Mouse (Mus musculus) layer of hippocampus, adult 11-12 months (tissue): ENCODE measurements around the gene Bmp2k.
"Not testable (repeated sequence)": the region's sequence is repeated elsewhere in the genome, so short reads cannot be mapped to it uniquely, and the experiment has no call there.

ENCODE experiments used
- DNase-seq: peaks from one replicate; pipeline ENCODE4 v3.0.0; 2022; ENCODE audit warnings: low spot score

Gene Bmp2k

DNA sequence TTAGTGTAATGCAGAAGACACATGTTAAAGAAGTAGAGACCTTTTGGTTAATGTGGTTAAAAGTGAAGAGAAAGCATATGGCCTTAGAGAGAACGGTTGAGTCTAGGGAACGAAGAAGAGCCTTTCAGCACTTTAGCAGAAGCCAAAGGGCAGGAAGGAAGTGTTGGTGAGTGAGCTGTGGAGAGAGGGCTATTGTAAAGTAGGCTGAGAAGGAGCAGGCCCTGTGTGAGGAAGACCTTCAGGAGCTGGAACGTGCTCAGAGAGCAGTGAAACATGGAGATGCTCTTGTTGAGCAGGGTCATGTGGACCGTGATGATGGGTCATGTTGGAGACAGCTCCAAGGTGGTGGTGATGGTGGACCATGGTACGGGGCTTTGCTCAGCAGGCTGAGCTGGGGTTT lies 4.8 kb downstream of the Bmp2k start:
- no peak for DNase-seq

DNA sequence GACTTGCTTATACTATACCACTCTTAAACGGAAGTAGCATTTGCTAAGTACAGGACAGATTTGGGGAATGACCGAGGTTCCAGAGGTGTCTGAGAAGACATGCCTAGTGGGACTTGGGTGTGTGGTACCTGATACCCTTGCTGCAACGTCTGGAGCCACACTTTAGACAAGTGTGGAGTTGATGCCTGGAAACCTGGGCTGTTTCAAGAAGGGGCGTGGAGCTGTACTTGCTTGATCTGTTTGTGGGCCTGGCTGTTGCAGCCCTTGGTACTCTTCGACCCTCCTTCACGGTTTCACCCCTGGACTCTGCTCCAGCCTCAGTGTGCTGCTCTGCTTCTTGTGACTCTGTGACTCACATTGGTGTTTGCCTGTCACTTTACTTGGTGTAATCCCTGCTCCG lies 5.4 kb downstream of the Bmp2k start:
- DNase-seq: no peak

GRCm38 (mm10) chr5:97004178-97005030 lies 6.9 kb downstream of the Bmp2k start:
- DNase-seq: no peak

GRCm38 (mm10) chr5:97005891-97006290 lies 8.4 kb downstream of the Bmp2k start:
- DNase-seq: no peak

GRCm38 (mm10) chr5:97006929-97007328 lies 9.4 kb downstream of the Bmp2k start:
- no peak for DNase-seq

DNA sequence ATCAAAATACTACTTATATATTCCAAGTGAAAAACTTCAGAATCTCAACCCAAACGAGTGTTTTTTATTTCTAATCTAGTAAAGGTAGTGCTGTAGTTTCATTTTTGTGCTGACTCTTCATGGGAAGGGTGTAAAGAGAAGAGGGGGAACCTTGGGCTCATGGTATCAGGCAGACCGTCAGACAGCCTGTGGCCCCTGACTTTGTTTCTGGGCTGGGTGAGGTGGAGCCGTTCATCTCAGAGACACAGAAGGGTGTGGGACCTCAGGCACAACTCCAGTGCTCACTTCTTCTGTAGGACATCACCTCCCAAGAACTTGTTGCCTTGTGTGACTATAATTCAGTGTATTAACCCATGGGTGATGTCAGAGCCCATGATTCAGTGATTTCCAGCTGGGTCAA lies 10.0 kb downstream of the Bmp2k start:
- DNase-seq: no peak

GRCm38 (mm10) chr5:97009140-97009539 lies 11.7 kb downstream of the Bmp2k start:
- not testable (repeated sequence) for DNase-seq

GRCm38 (mm10) chr5:97009601-97010335 lies 12.3 kb downstream of the Bmp2k start:
- DNase-seq: no peak

DNA sequence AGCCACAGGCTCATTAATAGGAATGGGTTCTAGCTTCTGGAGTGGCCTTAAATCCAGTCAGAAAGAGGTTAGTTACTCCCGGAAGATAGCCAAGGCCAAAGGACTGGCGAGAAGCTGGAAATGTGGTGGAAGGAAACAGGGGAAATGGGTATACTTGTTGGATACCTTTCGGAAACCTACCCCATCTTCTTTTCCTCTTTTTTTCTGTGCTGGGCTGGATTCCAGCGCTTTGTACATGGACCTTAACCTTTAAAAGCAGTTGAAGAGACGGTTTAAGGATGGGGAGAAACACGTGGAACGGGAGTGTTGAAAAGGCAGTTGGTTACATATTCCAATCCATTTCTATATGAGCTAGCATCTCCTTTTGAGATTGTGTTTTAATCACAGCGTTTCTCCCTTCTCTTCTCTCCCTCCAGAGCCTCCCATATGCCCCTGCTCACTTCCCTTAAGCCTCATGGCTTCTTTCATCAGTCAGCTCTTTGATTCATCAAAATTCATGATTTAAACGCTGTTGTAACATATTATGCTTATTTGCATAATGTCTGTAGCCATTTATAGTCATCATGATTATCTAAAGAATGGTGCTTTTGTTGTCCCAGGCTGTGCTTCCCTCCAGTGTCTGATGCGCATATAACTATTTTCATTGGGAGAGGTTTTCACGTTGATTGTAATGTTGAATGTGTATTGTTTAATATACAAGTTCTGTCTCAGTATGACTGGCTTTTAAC lies 18.5 kb downstream of the Bmp2k start:
- DNase-seq: no peak

- no peak for DNase-seq
These were observed 19.5 kb downstream of the Bmp2k start for GRCm38 (mm10) chr5:97016842-97017577.

GRCm38 (mm10) chr5:97022305-97023278 lies 25.1 kb downstream of the Bmp2k start:
- DNase-seq: no peak

GRCm38 (mm10) chr5:97024834-97025233 lies 27.3 kb downstream of the Bmp2k start:
- DNase-seq: no peak

- DNase-seq: no peak
These were observed 28.2 kb downstream of the Bmp2k start for GRCm38 (mm10) chr5:97025650-97026049.

GRCm38 (mm10) chr5:97028004-97028403 lies 30.5 kb downstream of the Bmp2k start:
- no peak for DNase-seq

DNA sequence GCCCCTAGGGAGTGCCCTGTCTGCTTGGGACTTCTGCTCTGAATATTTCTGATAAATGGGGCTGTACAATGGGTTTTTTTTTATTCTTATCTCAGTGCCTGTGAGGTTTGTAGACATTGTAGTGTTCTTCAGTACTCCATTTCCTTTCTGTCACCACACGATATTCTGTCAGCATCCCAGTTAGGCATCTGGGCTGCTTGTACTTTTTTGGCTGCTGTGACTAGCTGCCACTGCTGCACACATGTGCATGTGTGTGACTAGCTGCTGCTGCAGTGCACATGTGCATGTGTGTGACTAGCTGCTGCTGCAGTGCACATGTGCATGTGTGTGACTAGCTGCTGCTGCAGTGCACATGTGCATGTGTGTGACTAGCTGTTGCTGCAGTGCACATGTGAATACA lies 31.4 kb downstream of the Bmp2k start:
- DNase-seq: not testable (repeated sequence)

GRCm38 (mm10) chr5:97031771-97032170 lies 34.3 kb downstream of the Bmp2k start:
- DNase-seq: no peak

DNA sequence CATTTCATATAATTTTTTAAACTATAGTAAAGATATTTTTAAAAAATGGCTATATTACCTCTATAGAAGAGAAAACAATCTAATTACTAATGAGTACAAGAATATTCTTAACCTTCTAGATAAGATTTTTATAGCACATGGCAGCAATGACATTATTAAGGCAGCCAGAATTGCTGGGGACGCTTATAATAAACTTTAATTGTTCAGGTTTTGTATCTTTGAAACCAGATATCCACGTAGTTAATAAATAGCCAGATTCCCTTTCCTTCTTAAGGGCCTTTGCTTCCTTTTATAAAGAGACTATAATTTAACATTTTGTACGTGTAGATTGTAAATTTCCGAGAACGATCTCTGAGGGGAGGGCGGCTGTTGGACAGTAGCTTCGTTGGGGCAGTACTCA lies 47.8 kb downstream of the Bmp2k start:
- no peak for DNase-seq

GRCm38 (mm10) chr5:97046680-97047079 lies 49.2 kb downstream of the Bmp2k start:
- DNase-seq: no peak

DNA sequence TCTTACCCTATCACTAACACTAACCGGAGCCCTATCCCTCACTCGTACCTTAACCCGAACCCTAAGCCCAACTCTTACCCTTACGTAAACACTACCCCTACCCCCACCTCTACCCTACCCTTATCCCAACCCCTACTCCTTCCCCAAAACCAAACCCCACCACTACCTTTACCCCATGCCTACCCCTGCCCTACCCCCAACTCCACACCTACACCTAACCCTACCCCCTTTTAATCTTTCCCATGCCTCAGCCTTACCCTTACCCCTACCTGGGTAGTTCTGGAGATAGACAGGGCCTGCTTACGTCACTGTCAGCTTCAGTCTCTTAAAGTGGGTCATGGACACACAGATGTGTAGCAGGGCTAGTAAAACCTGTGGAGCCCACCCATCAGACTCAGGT lies 51.4 kb downstream of the Bmp2k start:
- DNase-seq: no peak

DNA sequence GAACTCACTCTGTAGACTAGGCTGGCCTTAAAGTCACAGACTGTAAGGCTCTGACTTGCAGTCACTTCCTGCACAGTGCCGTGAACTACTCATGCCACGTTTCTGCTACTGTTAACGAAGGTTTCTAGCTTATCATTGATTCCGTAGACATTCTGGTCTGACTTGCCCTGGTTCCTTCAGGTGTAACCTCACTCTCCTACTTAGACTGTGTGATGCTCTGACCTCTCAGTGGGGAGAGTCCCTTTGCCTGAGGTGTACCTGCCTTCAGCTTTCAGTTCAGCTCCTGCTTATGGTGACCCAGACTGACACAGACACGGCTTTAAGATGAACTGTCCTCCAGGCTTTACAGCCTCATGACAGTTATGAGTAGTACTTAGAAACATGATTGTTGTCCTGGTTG lies 56.7 kb downstream of the Bmp2k start:
- DNase-seq: no peak

DNA sequence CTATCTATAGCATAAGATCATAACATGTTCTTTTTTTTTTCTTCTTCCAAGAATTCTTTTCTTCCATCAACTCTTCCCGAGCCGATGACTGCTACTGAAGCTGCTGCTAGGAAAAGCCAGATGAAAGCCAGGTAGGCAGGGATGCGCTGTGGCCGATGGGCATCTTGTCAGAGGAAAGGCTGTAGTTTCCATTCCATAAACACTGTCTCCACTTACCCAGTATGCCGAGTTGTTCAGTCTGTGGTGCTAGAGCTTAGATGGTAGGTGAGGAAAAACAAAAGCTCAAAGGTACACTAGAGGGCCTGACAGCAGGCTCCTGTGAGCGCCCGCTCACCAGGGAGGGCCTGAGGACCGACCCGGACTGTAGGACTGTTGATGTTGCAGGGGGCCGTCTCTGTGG lies 57.3 kb downstream of the Bmp2k start:
- no peak for DNase-seq
